In the genomic region with DNA sequence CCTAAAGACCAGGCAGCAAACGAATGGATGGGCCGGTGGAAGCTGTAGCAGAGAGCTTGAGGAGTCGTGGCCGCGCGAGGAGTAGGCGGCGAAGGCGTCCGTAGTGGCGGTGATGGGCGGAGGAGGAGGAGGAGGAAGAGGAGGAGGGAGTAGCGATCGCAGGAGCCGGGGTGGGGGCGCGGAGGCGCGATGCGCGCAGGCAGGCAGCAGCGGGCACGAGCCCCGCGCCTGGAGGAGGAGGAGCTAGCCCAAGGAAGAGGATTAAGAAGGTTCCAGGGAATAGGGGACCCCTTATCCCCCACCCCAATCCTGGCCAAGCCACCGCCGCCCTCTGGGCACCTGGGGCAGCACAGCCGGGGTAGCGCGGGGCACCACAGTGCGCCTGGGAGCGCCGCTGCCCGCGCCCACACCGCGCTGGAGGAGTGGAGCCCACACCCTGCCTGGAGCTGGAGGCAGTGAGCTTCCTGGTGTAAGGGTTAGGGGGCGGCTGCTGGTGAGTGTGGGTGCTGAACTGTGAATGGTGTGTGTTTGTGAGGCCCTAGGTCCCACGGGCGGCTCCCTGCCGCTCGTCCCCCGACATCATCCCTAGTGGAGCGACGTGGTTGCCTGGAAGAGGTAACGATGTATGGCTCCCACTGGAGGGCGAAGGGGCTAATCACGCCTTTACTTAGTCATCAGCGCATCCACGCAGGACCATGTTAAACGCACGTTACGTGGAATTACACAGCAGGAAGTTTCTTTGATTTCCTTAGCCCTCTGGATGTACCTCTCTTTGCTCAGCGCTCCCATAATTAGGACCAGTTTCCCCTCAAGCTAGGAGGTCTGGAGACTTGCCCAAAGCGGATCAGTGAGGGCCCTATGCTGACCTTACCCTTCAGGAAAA, we compare ENCODE assay signal across 10 mouse cellular contexts. TPM values are rescaled to one million over a fixed set of nuclear protein-coding genes. Genes with fewer than 3 reads are reported as not detected.
DNase-seq lines count a peak whose midpoint lies in the region; ATAC-seq and TF ChIP-seq lines count a peak whose summit lies in the region.
"Had no signal": no experiment of that assay in that cellular context is flagged by ENCODE, and none has a peak within 500 bp of the region (broad histone marks: within the 10 kb centered on the region; RNA-seq: fewer than 3 reads in every experiment).

TSS of gene Gabra2 (minus strand) at position 125 of the 883 bp plus-strand sequence.

- WGBS in hindbrain, embryonic 10.5 days, result under 1% methylated on average over 52 of the region's 55 CpGs
- WGBS in midbrain, embryonic 13.5 days, result under 1% methylated on average over 52 of the region's 55 CpGs

- peak; percentile 9 for DNase-seq in gastrocnemius, postnatal 14 days
- no peak for DNase-seq in gastrocnemius, postnatal 36 days
- DNase-seq in ES-E14 (ENCODE audit: low read depth, low spot score), result no peak
- DNase-seq in embryo, embryonic 10.5 days (ENCODE audit: low spot score), result peak; percentile 64
- peak; percentile 67 for DNase-seq in hindbrain, embryonic 10.5 days (ENCODE audit: low spot score)
- peak; percentile 71 for DNase-seq in left cerebral cortex, adult 11 months (ENCODE audit: low spot score)
- peak; percentile 12 for DNase-seq in testis, postnatal 14 days (ENCODE audit: low spot score)

- peak within 1 kb of the TSS; percentile 72 to 73 for H3K4me3 ChIP-seq in ES-E14 (ENCODE audit: insufficient read depth in 1 of 2, low read depth in 1 of 2, low read length in 2 of 2, poor library complexity in 1 of 2, severe bottlenecking in 1 of 2)
- H3K4me3 ChIP-seq in hindbrain, embryonic 10.5 days, result peak within 1 kb of the TSS; percentile 81
- peak within 1 kb of the TSS; percentile 83 for H3K4me3 ChIP-seq in midbrain, embryonic 13.5 days (replicated peaks)

- intact Hi-C loops in gastrocnemius, postnatal 14 days (cut with DNase I; ENCODE audit: low total_unique reads), result no loop called here
- intact Hi-C loops in gastrocnemius, postnatal 36 days (cut with DNase I), result no loop called here

- H3K4me1 ChIP-seq in ES-E14 (ENCODE audit: control insufficient read depth in 2 of 2, insufficient read depth in 2 of 2, low read length in 2 of 2, poor library complexity in 1 of 2), result no peaks in the 10 kb centered on the region
- peaks cover 5% of the 10 kb centered on the region; the same call in 1 of the 2 replicates for H3K4me1 ChIP-seq in hindbrain, embryonic 10.5 days (replicated peaks)
- H3K4me1 ChIP-seq in midbrain, embryonic 13.5 days (replicated peaks), result peaks cover 14% of the 10 kb centered on the region

- no peaks in the 10 kb centered on the region for H3K9me3 ChIP-seq in ES-E14 (ENCODE audit: control insufficient read depth, insufficient read depth, low read depth, low read length)
- H3K9me3 ChIP-seq in hindbrain, embryonic 10.5 days, result no peaks in the 10 kb centered on the region
- no peaks in the 10 kb centered on the region for H3K9me3 ChIP-seq in midbrain, embryonic 13.5 days

- H3K4me2 ChIP-seq in midbrain, embryonic 13.5 days (replicated peaks), result peak within 1 kb of the TSS; percentile 85

- H3K27ac ChIP-seq in ES-E14 (ENCODE audit: insufficient read depth, low read depth, low read length, poor library complexity, severe bottlenecking), result no peak within 1 kb of the TSS
- peak within 1 kb of the TSS; percentile 90 for H3K27ac ChIP-seq in hindbrain, embryonic 10.5 days
- peak within 1 kb of the TSS; percentile 90 for H3K27ac ChIP-seq in midbrain, embryonic 13.5 days

- no peaks in the 10 kb centered on the region for H3K36me3 ChIP-seq in ES-E14 (ENCODE audit: control insufficient read depth, insufficient read depth, low read length, poor library complexity, severe bottlenecking)
- H3K36me3 ChIP-seq in hindbrain, embryonic 10.5 days, result no peaks in the 10 kb centered on the region
- H3K36me3 ChIP-seq in midbrain, embryonic 13.5 days, result no peaks in the 10 kb centered on the region

- in situ Hi-C loops in ES-E14 (cut with MboI; ENCODE audit: low sequenced_read_pairs in 2 of 2, unreplicated experiment in 2 of 2), result no loop called here

- peak; percentile 95 for ATAC-seq in midbrain, embryonic 13.5 days

- H3K9ac ChIP-seq in ES-E14 (ENCODE audit: insufficient read depth, low read depth, low read length, poor library complexity, severe bottlenecking), result peak within 1 kb of the TSS; percentile 27
- peak within 1 kb of the TSS; percentile 87 for H3K9ac ChIP-seq in midbrain, embryonic 13.5 days (replicated peaks)

- peaks cover 14% of the 10 kb centered on the region; the same call in 1 of the 2 replicates for H3K27me3 ChIP-seq in hindbrain, embryonic 10.5 days (ENCODE audit: insufficient read depth, poor library complexity, severe bottlenecking)
- H3K27me3 ChIP-seq in midbrain, embryonic 13.5 days, result peaks cover 3% of the 10 kb centered on the region; the same call in 1 of the 2 replicates

TF ChIP-seq in ES-E14, 5 proteins besides CTCF, POLR2A, EP300 and RAD21:
- TF ChIP-seq HCFC1 (IDR thresholded peaks at IDR 0.05; ENCODE audit: borderline replicate concordance, insufficient read depth, low read length) (no peak), MAFK (IDR thresholded peaks at IDR 0.05; ENCODE audit: insufficient read depth, low read depth, low read length) (no peak), ZNF384 (IDR thresholded peaks at IDR 0.05; ENCODE audit: low read depth, low read length) (no peak), ZC3H11A (IDR thresholded peaks at IDR 0.05; ENCODE audit: borderline replicate concordance, low read depth, low read length) (no peak), CHD2 (IDR thresholded peaks at IDR 0.05; ENCODE audit: low read depth, low read length) (no peak)

RNA-seq across cellular contexts. Expression of gene Gabra2, which starts in this region (rescaled TPM):
- under 1 TPM; 0.20 to 0.41 TPM for total RNA-seq in gastrocnemius, postnatal 14 days (2021)
- total RNA-seq in gastrocnemius, postnatal 36 days (2021), result under 1 TPM; 0.07 to 0.23 TPM
- 0.11 TPM in 1 of 2 replicates, not detected in the other for total RNA-seq in ES-E14 (2012; rRNA removed)
- 1.3 and 3.3 TPM in 2 replicates for polyA plus RNA-seq in hindbrain, embryonic 10.5 days (2016; fragmentation: Nextera tagmentation; extraction: Ambion mirVana)
- 45.9 and 46.6 TPM in 2 replicates for polyA plus RNA-seq in midbrain, embryonic 13.5 days (2015; fragmentation: Nextera tagmentation; extraction: Ambion mirVana)
- total RNA-seq: hematopoietic stem cell, adult 5-6 weeks had no signal
- polyA plus RNA-seq: C2C12 had no signal

Comparison
In these comparisons a context has a peak if more than half of its experiments do, and no peak if none do; other contexts are left out.
1. RNA of gene Gabra2 (polyA plus RNA-seq): 45.9 to 46.6 TPM in midbrain, embryonic 13.5 days; 1.3 to 3.3 TPM in hindbrain, embryonic 10.5 days; every median in the first group is over 10 times any median in the second.
2. Peak in DNase-seq in gastrocnemius, postnatal 14 days; RNA of the gene not detected or under 1 TPM.
3. DNase-seq: peak in embryo, embryonic 10.5 days (single experiment), hindbrain, embryonic 10.5 days (single experiment), left cerebral cortex, adult 11 months (single experiment) and testis, postnatal 14 days (single experiment); none in gastrocnemius, postnatal 36 days (0 of 2) and ES-E14 (single experiment).
4. Peak in every context shown above with its lines, with median percentiles within 50 percentile points of each other: H3K4me3 ChIP-seq.